Mouse (Mus musculus) erythroblast, embryonic 14.5 days (primary cell): ENCODE measurements around the gene Muc13. TPM values are rescaled to one million over a fixed set of nuclear protein-coding genes. Genes with fewer than 3 reads are reported as not detected.

Source experiments
- H3K27me3 ChIP-seq: 2 replicates; pipeline ENCODE4 v1.6.1; 2012; ENCODE audit warnings: inconsistent platforms; ENCODE audit not compliant: control insufficient read depth
- H3K36me3 ChIP-seq: 2 replicates; pipeline ENCODE4 v1.6.1; 2012; ENCODE audit warnings: mild to moderate bottlenecking, inconsistent platforms; ENCODE audit not compliant: control insufficient read depth
- H3K4me1 ChIP-seq: 2 replicates; pipeline ENCODE4 v1.6.1; 2012; ENCODE audit warnings: inconsistent platforms; ENCODE audit not compliant: control insufficient read depth
- H3K4me3 ChIP-seq: replicated peaks from 2 replicates; pipeline ENCODE3; 2012; ENCODE audit warnings: moderate library complexity, mild to moderate bottlenecking, inconsistent platforms
- H3K9me3 ChIP-seq: 2 replicates; pipeline ENCODE4 v1.6.1; 2012; ENCODE audit warnings: low read length, inconsistent platforms, mixed read lengths; ENCODE audit not compliant: control insufficient read depth
- GATA1 ChIP-seq: IDR thresholded peaks from 2 replicates; pipeline ENCODE4 v1.6.1; 2012; ENCODE audit warnings: low read length, inconsistent platforms, mixed read lengths
- TAL1 ChIP-seq: IDR thresholded peaks from 3 replicates; pipeline ENCODE4 v1.6.1; 2012; ENCODE audit warnings: low read length, inconsistent platforms, mixed read lengths
- polyA plus RNA-seq: library from polyadenylated mRNA; stranded (reverse); fragments of >175 nt; gene quantifications from 2 replicates; pipeline ENCODE4 v1.2.3, GENCODE M21; 2012

The Muc13 gene
- polyA plus RNA-seq, 1 experiment = not detected

DNA sequence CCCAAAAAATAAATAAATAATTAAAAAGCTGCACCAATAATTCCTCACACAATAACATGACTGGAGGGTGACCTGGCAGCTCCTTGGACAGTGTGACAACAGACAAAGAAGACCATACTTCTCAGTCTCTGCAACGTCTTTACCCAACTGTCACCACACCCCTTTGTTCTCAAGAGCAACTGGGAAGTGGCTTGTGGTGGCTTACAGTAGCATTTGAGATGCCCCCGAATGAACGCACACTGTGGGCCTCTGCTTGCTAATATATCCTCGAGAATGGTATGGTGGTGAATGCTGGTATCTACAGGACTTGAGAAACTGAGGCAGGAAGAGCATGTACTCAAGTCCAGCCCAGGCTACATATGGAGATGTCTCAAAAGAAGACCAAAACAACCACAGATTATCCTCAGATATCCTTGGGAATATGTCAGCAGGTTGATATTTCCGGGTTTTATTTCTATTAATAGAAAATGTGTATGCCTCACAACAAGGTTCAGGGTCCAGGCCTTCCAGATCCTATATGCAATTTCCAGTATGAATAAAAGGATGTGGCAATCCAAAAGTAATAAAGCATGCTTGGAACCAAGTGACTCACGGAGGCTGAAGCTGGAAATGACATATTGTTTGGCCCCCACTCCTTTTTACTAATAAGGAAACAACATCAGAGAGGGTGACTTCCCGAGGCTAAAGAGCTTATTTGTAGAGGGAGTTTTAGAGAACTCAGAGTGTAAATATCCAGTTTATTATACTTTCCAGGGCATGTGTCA is 16.9 kb upstream of the Muc13 start:
- no peak overlapping the region for H3K4me3 ChIP-seq
- no peaks in the 10 kb centered on the region for H3K27me3 ChIP-seq
- peaks cover 15% of the 10 kb centered on the region for H3K4me1 ChIP-seq
- no peak for TF ChIP-seq GATA1
- no peak for TF ChIP-seq TAL1
- H3K9me3 ChIP-seq = no peaks in the 10 kb centered on the region
- H3K36me3 ChIP-seq = no peaks in the 10 kb centered on the region

DNA sequence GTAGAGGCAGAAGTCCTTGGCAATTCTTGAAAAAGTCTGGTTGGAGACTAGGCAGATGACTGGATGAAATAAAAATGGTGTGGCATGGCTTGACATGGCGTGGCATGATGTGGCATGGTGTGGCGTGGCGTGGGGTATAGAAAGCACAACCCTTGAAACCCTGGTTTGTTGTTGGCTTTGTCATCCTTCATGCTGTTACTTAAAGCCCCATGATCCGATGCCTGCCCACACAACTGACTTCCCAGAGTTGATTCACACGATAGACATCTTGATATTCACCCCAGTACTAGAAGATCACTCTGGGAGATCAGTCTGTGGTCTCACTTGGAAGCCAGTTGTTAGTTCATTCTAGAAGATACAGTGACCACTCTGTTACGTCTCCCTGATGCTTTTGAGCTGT is 16.2 kb upstream of the Muc13 start:
- no peak for TF ChIP-seq GATA1
- TF ChIP-seq TAL1 = no peak
- Histone ChIP-seq H3K27me3 (no peaks in the 10 kb centered on the region), H3K9me3 (no peaks in the 10 kb centered on the region), H3K4me1 (peaks cover 19% of the 10 kb centered on the region), H3K36me3 (no peaks in the 10 kb centered on the region), H3K4me3 (no peak overlapping the region)

DNA sequence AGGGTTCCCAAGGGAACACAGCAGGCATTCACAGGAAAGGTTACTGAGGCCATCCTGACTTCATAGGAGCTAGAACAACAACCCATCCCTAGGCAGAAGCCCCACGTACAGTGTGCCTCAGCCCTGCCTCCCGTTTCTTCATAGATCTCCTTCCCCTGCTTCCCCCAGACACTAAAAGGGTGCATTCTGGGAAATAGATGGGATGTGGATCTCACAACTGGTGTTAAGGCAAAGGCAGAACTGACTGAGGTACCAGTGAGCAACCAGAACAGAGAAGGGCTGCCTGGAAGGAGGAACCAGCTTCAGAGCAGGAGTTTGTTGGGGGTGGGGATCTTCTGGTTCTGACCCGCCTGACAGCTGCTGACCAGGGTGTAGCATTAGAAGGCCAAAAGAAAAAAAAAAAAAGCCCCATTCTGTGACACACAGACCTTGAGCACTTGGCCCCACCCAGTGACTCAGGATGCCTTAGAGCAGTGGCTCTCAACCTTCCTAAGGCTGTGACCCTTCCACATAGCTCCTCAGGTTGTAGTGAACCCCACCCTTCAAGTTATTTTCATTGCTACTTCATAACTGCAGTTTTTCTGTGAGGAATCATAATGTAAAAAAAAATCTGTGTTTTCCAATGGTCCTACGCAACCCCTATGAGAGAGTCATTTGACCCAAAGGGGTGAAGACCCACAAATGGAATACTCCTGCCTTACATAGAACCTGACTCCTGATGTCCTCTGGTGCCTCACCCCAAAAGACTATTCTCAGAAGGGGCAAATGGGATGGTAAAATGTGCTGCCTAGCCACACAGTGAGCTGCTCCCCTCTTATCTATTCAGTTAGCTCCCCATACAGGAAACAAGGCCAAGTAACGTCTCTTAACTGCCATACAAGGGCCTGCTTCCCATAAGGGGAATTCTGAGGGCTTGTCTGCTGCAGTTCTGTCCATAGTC is 11.8 kb upstream of the Muc13 start:
- H3K4me1 ChIP-seq = peaks cover 18% of the 10 kb centered on the region
- TF ChIP-seq TAL1 (no peak), GATA1 (no peak)
- H3K36me3 ChIP-seq = no peaks in the 10 kb centered on the region
- H3K9me3 ChIP-seq = no peaks in the 10 kb centered on the region
- no peaks in the 10 kb centered on the region for H3K27me3 ChIP-seq
- H3K4me3 ChIP-seq = no peak overlapping the region

DNA sequence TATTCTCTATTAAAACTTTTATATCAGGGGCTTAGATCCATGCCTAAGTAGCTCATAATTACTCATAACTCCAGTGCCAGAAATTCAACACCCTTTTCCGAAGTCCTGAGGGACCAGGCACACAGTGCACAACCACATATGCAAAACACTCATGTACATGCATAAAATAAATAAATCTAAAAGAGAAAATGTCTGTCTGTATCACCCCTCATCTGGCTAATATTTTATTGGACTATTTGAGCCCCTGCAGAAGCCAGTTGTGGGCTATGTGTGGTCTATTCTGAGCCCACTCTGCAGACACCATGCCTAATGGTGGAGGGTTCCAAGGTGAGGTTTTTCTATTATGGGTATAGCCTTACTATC is 11.1 kb upstream of the Muc13 start:
- Histone ChIP-seq H3K27me3 (no peaks in the 10 kb centered on the region), H3K4me3 (no peak overlapping the region), H3K4me1 (peaks cover 22% of the 10 kb centered on the region), H3K36me3 (no peaks in the 10 kb centered on the region), H3K9me3 (no peaks in the 10 kb centered on the region)
- TF ChIP-seq TAL1 = no peak
- no peak for TF ChIP-seq GATA1

DNA sequence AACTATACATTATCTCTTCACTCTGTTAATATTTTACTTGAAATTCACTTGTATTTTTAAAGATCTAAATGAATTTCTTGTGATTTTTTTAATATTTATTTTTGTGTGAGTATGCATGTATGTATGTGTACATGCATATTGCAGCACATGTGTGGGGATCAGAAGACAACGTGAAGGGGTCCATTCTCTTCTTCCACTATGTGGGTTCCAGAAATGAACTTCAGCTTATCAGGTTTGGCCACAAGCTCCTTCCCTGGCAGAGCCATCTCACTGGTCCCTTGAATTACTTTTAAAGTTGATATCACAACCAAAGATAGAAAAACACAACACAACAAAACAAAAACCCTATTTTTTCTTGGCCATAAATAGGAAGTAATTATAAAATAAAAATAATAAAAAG is 9.3 kb upstream of the Muc13 start:
- Histone ChIP-seq H3K36me3 (no peaks in the 10 kb centered on the region), H3K4me3 (no peak overlapping the region), H3K27me3 (no peaks in the 10 kb centered on the region), H3K9me3 (no peaks in the 10 kb centered on the region), H3K4me1 (peaks cover 22% of the 10 kb centered on the region)
- TF ChIP-seq GATA1 (no peak), TAL1 (no peak)

DNA sequence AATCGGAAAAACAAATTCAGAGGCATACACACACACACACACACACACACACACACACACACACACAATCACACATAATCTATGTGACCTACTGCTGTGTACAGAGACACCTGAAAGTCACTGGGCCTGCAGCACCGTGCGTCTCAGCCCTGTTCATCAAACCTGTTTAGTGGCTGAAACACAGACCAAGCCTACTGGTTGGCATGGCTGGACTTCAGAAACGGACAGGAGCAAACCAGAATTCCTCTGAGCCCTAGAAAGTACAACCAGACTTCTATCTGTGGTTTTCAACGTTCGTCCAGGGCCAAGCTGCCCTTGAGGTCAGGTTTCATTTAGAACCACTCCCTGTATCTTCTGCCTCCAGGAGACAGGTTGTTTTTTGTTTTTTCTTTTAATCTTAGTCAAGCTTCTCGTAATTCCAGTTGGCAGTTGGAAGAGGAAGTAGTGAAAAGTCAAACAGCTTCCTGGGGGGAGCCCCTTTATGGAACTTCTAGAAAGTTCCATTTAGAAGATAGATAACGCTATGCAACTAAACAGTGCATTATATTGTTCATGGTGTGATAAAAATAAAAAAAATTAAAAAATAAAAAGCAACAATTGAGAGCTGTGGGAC is 8.6 kb upstream of the Muc13 start:
- Histone ChIP-seq H3K27me3 (no peaks in the 10 kb centered on the region), H3K36me3 (no peaks in the 10 kb centered on the region), H3K4me3 (no peak overlapping the region), H3K9me3 (no peaks in the 10 kb centered on the region), H3K4me1 (peaks cover 22% of the 10 kb centered on the region)
- no peak for TF ChIP-seq TAL1

DNA sequence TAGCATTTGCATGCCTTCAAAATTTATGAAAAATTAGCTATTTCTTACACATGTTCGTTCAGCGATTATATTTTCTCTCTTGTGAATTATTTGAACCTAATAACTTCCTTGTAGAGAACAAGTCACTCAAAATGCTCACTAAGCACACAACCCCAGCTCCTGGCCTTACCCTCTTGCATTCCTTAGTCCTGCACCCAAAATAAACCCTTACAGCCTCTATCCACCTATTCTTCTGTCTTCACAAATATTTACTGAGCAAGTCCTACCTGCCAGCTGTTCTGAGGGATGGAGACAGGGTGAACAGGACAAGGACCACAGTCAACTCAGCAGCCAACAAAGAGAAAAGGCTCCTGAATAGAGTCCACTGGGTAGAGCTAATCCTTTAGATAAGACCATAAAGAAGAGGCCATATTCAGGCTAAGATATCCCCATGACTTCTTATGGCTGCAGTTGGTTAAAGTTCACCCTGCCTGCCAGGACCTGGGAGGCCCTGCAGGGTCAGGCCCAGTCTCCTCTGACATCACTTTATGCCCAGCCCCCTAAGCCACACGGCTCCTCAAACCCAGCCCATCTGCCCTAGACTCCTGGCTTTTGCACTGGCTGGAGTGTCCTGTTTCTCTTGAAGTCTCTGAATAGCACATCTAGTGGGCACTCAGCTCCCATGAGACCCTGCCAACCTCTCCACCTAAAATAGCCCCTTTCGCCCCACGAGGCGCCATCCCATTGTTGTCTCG is 7.0 kb upstream of the Muc13 start:
- Histone ChIP-seq H3K27me3 (no peaks in the 10 kb centered on the region), H3K4me1 (peaks cover 17% of the 10 kb centered on the region), H3K4me3 (no peak overlapping the region), H3K36me3 (no peaks in the 10 kb centered on the region), H3K9me3 (no peaks in the 10 kb centered on the region)
- TF ChIP-seq GATA1 (no peak), TAL1 (no peak)

DNA sequence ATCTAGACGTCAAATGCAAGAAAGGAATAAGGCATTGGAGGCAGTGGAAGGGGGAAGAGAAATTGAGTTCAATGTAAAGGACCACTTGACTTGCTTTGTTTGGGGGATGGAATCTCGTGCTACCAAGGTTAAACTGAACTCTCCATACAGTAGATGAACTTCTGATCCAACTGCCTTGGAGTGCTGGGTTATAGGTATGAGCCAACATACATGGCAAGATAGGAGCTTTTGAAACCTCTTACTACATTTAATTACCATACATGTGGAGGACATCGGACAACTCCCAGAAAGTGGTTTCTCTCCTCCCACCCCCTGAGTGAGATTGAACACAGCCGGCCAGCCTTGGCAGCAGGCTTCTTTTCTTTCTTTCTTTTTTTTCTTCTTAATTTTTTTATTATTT is 1.3 kb downstream of the Muc13 start:
- no peaks in the 10 kb centered on the region for H3K9me3 ChIP-seq
- no peaks in the 10 kb centered on the region for H3K27me3 ChIP-seq
- TF ChIP-seq TAL1 = no peak
- TF ChIP-seq GATA1 = no peak
- no peak overlapping the region for H3K4me3 ChIP-seq
- H3K4me1 ChIP-seq = no peaks in the 10 kb centered on the region; the same call in 1 of the 2 replicates
- H3K36me3 ChIP-seq = no peaks in the 10 kb centered on the region

DNA sequence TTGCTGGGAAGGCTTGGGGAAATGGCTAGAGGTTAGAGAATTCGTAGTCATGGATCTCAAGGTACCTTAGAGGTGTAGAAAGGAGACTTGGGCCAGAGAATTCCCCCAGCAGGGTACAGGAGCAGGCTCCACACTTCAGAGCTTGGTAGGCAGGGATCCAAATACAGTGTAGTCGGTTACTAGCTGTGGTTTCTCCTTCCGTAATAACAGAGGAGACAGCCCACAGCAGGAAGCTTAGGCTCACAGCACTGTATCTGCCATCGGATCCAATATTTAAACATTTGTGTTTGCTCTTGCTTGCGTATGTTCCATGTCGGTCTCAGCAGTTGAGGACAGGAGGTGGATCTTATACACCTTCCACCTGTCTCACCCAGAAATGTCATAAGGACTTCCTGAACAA is 2.0 kb downstream of the Muc13 start:
- no peak for TF ChIP-seq GATA1
- TF ChIP-seq TAL1 = no peak
- Histone ChIP-seq H3K36me3 (no peaks in the 10 kb centered on the region), H3K4me3 (no peak overlapping the region), H3K9me3 (no peaks in the 10 kb centered on the region), H3K4me1 (no peaks in the 10 kb centered on the region; the same call in 1 of the 2 replicates), H3K27me3 (no peaks in the 10 kb centered on the region)
